Mouse (Mus musculus) gastrocnemius, postnatal 14 days (tissue): ENCODE measurements at regions not wholly inside any gene's neighbourhood (a gene's known extent, or its start where the extent isn't known, plus 50 kb on each side); places are given as distances from the start of the nearest gene placed in this dataset.
A peak's percentile ranks its signal among the peaks of the same experiment; 100 is the strongest.
"Not testable (repeated sequence)": the region's sequence is repeated elsewhere in the genome, so short reads cannot be mapped to it uniquely, and the experiment has no call there.

ENCODE experiments used
- DNase-seq: peaks from one replicate; pipeline ENCODE4 v3.0.0; 2021; ENCODE audit warnings: mixed read lengths
- intact Hi-C: fragments of 180-260 bp; cut with DNase I; formaldehyde crosslinking; loops from one replicate; pipeline ENCODE4 v1.15.1; 2025; ENCODE audit warnings: low total_unique reads

GRCm38 (mm10) chr5:76081379-76081778 lies 58.7 kb upstream of the Srd5a3 start:
- intact Hi-C loops, DNase-seq: not testable (repeated sequence)

DNA sequence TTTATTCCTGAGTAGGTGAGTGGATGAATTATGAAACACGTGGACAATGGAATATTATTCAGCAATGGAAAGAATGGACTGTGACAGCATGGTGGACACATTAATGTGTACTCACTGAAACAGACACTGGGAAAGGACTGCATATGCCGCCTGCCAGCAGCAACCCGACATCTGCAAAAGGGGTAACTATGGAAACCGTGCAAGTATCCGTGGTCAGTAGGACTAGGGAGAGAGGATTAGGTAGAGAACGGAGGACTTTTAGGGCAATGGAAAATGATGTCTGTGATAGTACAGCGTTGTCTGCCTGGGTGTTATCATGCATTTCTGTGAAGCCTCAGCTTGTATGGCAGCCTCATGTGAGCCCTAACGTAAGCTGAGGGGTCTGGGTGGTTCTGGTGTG lies 59.6 kb upstream of the Srd5a3 start:
- intact Hi-C loops, result no loop called here
- DNase-seq, result no peak

- intact Hi-C loops, result no loop called here
- DNase-seq, result no peak
Measured at GRCm38 (mm10) chr5:76079204-76080025, 60.7 kb upstream of the Srd5a3 start.

DNA sequence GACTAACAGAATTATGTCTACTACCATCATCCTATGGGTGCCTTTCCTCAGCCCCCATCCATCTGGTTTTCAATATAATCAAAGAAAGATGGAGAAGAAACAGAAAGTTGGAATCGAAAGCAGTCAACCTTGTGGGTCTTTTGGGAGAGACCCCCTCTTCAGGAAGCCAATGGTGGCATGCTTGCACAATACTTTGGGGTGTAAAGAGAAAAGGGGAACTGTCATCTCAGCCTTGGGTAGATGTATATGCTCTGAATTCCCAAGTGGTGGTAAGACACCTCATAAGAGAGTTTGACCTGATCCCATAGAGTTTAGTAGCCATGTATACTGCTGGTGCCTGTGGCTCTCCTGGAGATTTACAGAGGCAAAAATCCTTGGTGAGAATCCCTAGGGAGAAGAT lies 61.6 kb upstream of the Srd5a3 start:
- intact Hi-C loops, result no loop called here
- DNase-seq, result no peak

DNA sequence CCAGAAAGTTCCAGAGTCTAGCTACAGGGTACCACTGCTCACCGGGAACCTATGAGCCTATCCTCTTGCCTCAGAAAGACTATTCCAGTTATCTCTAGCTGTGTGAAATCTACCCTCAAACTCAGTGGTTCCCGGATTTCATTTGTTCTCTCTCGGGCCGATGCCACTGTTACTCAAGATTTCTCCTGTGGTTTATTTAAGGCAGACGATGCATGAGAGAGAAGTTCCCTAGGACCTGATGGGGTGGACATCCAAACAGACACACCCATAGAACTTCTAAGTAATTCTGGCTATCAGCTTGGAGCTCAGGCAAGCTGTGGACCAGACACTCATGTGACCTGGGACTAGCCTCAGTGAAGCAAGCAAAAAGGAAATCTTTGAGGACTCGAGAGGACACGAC lies 63.8 kb upstream of the Srd5a3 start:
- intact Hi-C loops, result no loop called here
- no peak for DNase-seq

DNA sequence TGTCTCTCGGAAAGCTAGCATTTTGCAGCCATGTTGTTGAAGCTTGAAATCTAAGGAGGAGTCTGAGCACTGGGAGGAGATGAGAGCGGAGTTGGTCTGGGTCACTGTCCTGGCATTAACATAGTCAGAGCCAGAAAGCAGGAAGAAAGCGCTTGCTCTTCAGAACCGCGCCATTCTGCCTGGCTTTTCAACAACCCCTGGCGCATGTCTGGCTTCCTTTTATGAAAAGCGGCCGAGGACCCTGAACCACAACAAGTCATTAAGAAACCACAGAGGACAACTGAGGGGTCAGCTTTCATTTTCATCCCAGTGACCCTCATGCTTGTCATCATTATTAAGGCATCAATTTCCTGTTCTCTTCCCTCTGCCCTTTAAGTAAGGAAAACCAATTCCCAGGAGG lies 64.7 kb upstream of the Srd5a3 start:
- intact Hi-C loops, result no loop called here
- DNase-seq, result no peak

DNA sequence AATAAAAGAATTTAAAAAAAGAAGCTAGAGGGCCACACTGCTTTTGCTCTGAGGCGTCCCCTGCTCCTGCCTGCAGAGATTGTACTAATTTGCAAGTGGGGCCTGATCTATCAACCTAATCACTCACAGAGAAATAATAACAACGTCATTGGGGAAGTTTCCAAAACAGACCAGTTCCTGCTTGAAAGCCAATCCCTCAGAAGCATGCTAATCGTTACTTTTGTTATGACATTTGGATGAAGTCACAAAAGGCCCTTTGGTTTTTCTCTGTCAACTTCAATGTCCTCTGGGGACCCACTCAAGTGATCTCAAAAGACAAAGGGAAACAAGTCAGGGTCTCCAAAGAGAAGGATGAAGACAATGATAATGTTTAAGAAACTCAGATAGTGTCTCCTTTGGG lies 72.2 kb upstream of the Srd5a3 start:
- DNase-seq, result no peak
- intact Hi-C loops, result no loop called here

GRCm38 (mm10) chr5:76067231-76067630 lies 72.8 kb upstream of the Srd5a3 start:
- DNase-seq, result no peak
- intact Hi-C loops, result no loop called here

GRCm38 (mm10) chr5:76065789-76066188 lies 74.3 kb upstream of the Srd5a3 start:
- intact Hi-C loops, result no loop called here
- no peak for DNase-seq

- DNase-seq, result no peak
- intact Hi-C loops, result no loop called here
Measured at GRCm38 (mm10) chr5:76065227-76065626, 74.8 kb upstream of the Srd5a3 start.

- peak; percentile 14 for DNase-seq
- intact Hi-C loops, result no loop called here
Measured at GRCm38 (mm10) chr5:76064686-76065085, 75.4 kb upstream of the Srd5a3 start.

- intact Hi-C loops, result no loop called here
- DNase-seq, result no peak
Measured at GRCm38 (mm10) chr5:76063473-76063872, 76.6 kb upstream of the Srd5a3 start.

DNA sequence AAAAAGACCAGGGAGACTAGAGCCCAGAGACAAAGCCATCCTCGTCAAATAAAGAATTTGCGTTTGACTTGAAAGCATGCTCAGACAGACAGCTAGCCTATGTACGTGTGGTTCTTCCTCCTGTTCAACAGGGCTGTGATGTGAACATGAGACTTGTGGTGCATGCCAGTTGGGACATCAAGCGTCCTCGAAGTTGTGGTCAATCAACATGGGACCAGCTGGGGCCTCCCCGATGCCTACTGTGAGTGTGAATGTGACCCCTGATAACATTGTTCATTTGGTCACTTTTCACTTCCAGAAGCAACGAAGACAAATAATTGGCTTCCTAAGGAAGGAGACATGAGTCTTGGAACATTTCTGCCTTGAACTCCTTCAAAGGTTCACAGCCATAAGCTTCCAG lies 79.8 kb upstream of the Kdr start:
- no peak for DNase-seq
- intact Hi-C loops, result no loop called here

- intact Hi-C loops, result no loop called here
- no peak for DNase-seq
Measured at GRCm38 (mm10) chr5:76055849-76056248, 77.6 kb upstream of the Kdr start.

- intact Hi-C loops, result no loop called here
- DNase-seq, result no peak
Measured at GRCm38 (mm10) chr5:76052782-76053181, 74.5 kb upstream of the Kdr start.

GRCm38 (mm10) chr5:76051658-76052057 lies 73.4 kb upstream of the Kdr start:
- intact Hi-C loops, result no loop called here

GRCm38 (mm10) chr5:76048103-76048874 lies 70.0 kb upstream of the Kdr start:
- no peak for DNase-seq
- intact Hi-C loops, result no loop called here

More at GRCm38 (mm10) chr5:76051658-76052057, 73.4 kb upstream of the Kdr start:
- DNase-seq, result no peak

- intact Hi-C loops, result no loop called here
- DNase-seq, result no peak
Measured at GRCm38 (mm10) chr5:76043521-76044510, 65.6 kb upstream of the Kdr start.

DNA sequence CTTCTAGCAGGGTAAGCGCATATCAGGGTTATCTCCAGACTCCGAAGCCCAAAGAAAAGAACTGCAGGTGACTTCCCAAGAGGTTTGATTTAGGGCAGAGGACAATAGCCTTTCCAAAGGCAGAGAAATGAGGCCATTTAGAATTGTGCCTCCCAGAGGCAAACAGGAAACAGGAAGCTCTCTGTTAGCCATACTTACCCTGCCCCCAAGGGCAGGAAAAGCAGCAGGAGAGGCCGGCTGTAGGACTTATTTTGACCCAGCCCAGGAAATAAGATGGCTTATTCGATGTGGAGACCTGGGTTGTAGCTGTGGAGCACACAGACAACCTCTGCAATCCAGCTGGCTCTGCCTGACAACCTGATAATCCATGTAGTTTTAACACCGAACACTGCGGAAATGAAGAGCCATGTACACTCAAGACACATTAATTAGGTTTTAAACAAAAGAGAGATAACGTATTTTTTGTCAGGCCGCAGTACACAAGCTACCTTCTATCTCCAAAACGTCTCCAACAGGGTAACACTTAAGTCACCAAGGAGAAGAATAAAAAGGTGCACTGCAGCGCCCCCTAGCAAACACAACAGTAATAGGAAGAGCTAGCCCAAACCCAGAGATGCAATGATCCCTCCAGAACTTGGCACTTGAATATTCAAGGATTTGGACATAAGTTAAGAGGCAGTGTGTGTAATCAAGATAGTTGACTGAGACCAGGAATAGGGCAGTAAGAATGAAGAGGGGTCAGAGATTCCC lies 62.4 kb upstream of the Kdr start:
- no peak for DNase-seq

More for the DNA sequence above, 62.4 kb upstream of the Kdr start:
- intact Hi-C loops, result no loop called here
